Mouse (Mus musculus): Measurements from ENCODE around the gene Nkain2. TPM values are rescaled to one million over a fixed set of nuclear protein-coding genes. Genes with fewer than 3 reads are reported as not detected.
A peak's percentile ranks its signal among the peaks of the same experiment; 100 is the strongest.
"Not testable (repeated sequence)": the region's sequence is repeated elsewhere in the genome, so short reads cannot be mapped to it uniquely, and the experiment has no call there.

The Nkain2 gene
- polyA plus RNA-seq, 1 experiment from 2014 or later, result 4.1 TPM

DNA sequence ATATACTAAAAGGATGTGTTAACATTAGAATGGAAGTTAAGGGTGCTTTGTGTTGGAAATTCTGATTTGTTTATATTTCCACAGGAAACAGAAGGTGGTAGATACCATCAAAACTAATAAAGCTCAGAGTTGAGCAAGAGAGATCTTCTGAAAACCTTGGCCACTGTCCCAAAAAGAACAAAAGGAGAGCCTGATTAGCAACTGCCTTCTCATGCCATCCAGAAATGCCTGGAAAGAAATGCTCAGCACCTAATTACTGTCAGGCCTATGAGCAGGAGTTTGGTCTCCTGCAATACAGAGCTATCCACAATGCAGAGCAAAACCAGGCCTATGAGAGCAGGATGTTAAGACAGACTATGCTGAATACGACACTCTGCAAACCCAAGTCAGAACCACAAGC is 897.1 kb downstream of the Nkain2 start:
- Histone ChIP-seq H3K4me2 (replicated peaks) (no peak overlapping the region), H3K4me3 (no peak overlapping the region), H3K27ac (no peak overlapping the region), H3K9ac (no peak overlapping the region), H3K36me3 (no peaks in the 10 kb centered on the region), H3K9me3 (replicated peaks) (no peaks in the 10 kb centered on the region), H3K27me3 (no peaks in the 10 kb centered on the region), H3K4me1 (no peaks in the 10 kb centered on the region)
- WGBS, result 95% methylated on average over 1 of the region's 1 CpGs
- no peak for ATAC-seq (ENCODE audit: low FRiP score)

- no peak for ATAC-seq (ENCODE audit: low FRiP score)
- no peak overlapping the region for H3K27ac ChIP-seq
- no peak overlapping the region for H3K4me3 ChIP-seq
- no peaks in the 10 kb centered on the region for H3K9me3 ChIP-seq (replicated peaks)
- H3K4me1 ChIP-seq, result no peaks in the 10 kb centered on the region
- no peak overlapping the region for H3K4me2 ChIP-seq (replicated peaks)
- H3K36me3 ChIP-seq, result no peaks in the 10 kb centered on the region
- no peak overlapping the region for H3K9ac ChIP-seq
- H3K27me3 ChIP-seq, result no peaks in the 10 kb centered on the region
Observed at GRCm38 (mm10) chr10:31978387-31978786, 911.9 kb downstream of the Nkain2 start.

- 54% methylated on average over 2 of the region's 2 CpGs for WGBS
- H3K4me3 ChIP-seq, result no peak overlapping the region
- no peak overlapping the region for H3K9ac ChIP-seq
- no peaks in the 10 kb centered on the region for H3K27me3 ChIP-seq
- no peaks in the 10 kb centered on the region for H3K4me1 ChIP-seq
- H3K27ac ChIP-seq, result no peak overlapping the region
- H3K4me2 ChIP-seq (replicated peaks), result no peak overlapping the region
- ATAC-seq (ENCODE audit: low FRiP score), result no peak
- no peaks in the 10 kb centered on the region for H3K36me3 ChIP-seq
- H3K9me3 ChIP-seq (replicated peaks), result no peaks in the 10 kb centered on the region
Observed at GRCm38 (mm10) chr10:31947178-31947726, 943.0 kb downstream of the Nkain2 start.

GRCm38 (mm10) chr10:31931961-31932360 is 958.3 kb downstream of the Nkain2 start:
- no peak overlapping the region for H3K4me3 ChIP-seq
- no peaks in the 10 kb centered on the region for H3K27me3 ChIP-seq
- no peaks in the 10 kb centered on the region for H3K4me1 ChIP-seq
- no peak overlapping the region for H3K27ac ChIP-seq
- no peak for ATAC-seq (ENCODE audit: low FRiP score)
- no peaks in the 10 kb centered on the region for H3K36me3 ChIP-seq
- H3K4me2 ChIP-seq (replicated peaks), result no peak overlapping the region
- H3K9ac ChIP-seq, result no peak overlapping the region
- 89% methylated on average over 2 of the region's 2 CpGs for WGBS
- no peaks in the 10 kb centered on the region for H3K9me3 ChIP-seq (replicated peaks)

DNA sequence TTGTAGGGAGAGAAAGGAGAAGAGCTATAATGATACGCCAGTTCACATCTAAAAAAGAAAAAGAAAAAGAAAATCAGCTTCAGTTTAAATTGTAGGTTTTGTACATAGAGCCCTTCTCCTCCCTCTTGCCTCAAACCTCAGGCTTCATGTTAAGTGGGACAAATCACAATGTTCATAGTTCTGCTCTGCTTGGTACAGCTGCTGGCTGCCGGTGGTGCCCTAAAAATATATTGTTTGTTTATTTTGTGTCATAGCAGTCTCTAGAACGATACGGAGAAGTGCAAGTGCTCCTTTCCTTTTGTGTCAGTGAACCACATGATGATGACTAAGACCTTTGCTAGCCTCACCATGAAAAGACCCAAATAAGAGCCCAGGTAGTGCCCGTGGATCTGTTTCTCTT is 962.6 kb downstream of the Nkain2 start:
- WGBS, result 82% methylated on average over 5 of the region's 5 CpGs
- H3K36me3 ChIP-seq, result no peaks in the 10 kb centered on the region
- no peak overlapping the region for H3K9ac ChIP-seq
- no peak overlapping the region for H3K4me2 ChIP-seq (replicated peaks)
- H3K9me3 ChIP-seq (replicated peaks), result no peaks in the 10 kb centered on the region
- H3K4me3 ChIP-seq, result no peak overlapping the region
- ATAC-seq (ENCODE audit: low FRiP score), result no peak
- H3K27ac ChIP-seq, result no peak overlapping the region
- no peaks in the 10 kb centered on the region for H3K27me3 ChIP-seq
- no peaks in the 10 kb centered on the region for H3K4me1 ChIP-seq

DNA sequence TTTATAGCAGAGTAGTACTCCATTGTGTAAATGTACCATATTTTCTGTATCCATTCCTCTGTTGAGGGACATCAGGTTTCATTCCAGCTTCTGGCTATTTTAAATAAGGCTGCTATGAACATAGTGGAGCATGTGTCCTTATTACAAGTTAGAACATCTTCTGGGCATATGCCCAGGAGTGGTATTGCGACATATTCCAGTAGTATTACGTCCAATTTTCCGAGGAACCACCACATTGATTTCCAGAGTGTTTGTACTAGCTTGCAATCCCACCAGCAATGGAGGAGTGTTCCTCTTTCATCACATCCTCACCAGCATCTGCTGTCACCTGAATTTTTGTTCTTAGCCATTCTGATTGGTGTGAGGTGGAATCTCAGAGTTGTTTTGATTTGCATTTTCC is 969.4 kb downstream of the Nkain2 start:
- not testable (repeated sequence) for H3K9ac ChIP-seq; H3K4me3 ChIP-seq; H3K27me3 ChIP-seq; H3K27ac ChIP-seq; H3K9me3 ChIP-seq (replicated peaks); H3K36me3 ChIP-seq; H3K4me1 ChIP-seq; ATAC-seq (ENCODE audit: low FRiP score); H3K4me2 ChIP-seq (replicated peaks)
- 98% methylated on average over 3 of the region's 3 CpGs for WGBS

- peak; percentile 78 for ATAC-seq (ENCODE audit: low FRiP score)
- Histone ChIP-seq H3K9ac (no peak overlapping the region), H3K4me2 (replicated peaks) (no peak overlapping the region), H3K4me1 (no peaks in the 10 kb centered on the region), H3K36me3 (no peaks in the 10 kb centered on the region), H3K27ac (no peak overlapping the region), H3K27me3 (no peaks in the 10 kb centered on the region), H3K9me3 (replicated peaks) (no peaks in the 10 kb centered on the region), H3K4me3 (no peak overlapping the region)
- 51% methylated on average over 3 of the region's 3 CpGs for WGBS
Observed at GRCm38 (mm10) chr10:31907488-31907887, 982.8 kb downstream of the Nkain2 start.

DNA sequence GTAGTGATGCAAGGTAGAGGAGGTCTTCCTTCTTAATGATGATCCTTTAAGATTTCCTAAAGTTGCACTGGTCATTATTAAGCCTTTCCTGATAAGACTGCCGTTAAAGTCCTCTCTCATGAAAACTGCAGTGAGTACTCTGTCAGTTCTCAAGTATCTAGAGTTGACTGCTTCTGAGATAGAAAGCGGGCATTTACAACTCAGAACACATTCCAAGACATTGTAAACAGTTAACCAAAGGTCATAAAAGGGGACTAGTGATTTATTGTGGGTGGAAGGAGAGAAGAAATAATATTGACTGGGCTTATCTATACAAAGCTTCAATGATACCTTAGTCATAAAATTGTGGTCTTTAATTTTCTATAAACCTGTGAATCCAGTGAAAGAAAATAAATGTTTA is 990.8 kb downstream of the Nkain2 start:
- H3K27ac ChIP-seq, result no peak overlapping the region
- ATAC-seq (ENCODE audit: low FRiP score), result no peak
- H3K4me3 ChIP-seq, result no peak overlapping the region
- 92% methylated on average over 2 of the region's 2 CpGs for WGBS
- H3K27me3 ChIP-seq, result no peaks in the 10 kb centered on the region
- no peak overlapping the region for H3K4me2 ChIP-seq (replicated peaks)
- no peaks in the 10 kb centered on the region for H3K4me1 ChIP-seq
- H3K9me3 ChIP-seq (replicated peaks), result no peaks in the 10 kb centered on the region
- H3K36me3 ChIP-seq, result no peaks in the 10 kb centered on the region
- H3K9ac ChIP-seq, result no peak overlapping the region

GRCm38 (mm10) chr10:31873323-31873895 is 1016.9 kb downstream of the Nkain2 start:
- H3K4me2 ChIP-seq (replicated peaks), result no peak overlapping the region
- WGBS, result 55% methylated on average over 4 of the region's 4 CpGs
- no peaks in the 10 kb centered on the region for H3K9me3 ChIP-seq (replicated peaks)
- H3K9ac ChIP-seq, result no peak overlapping the region
- no peaks in the 10 kb centered on the region for H3K27me3 ChIP-seq
- ATAC-seq (ENCODE audit: low FRiP score), result peak; percentile 93
- no peaks in the 10 kb centered on the region for H3K4me1 ChIP-seq
- H3K36me3 ChIP-seq, result no peaks in the 10 kb centered on the region
- no peak overlapping the region for H3K4me3 ChIP-seq
- no peak overlapping the region for H3K27ac ChIP-seq

DNA sequence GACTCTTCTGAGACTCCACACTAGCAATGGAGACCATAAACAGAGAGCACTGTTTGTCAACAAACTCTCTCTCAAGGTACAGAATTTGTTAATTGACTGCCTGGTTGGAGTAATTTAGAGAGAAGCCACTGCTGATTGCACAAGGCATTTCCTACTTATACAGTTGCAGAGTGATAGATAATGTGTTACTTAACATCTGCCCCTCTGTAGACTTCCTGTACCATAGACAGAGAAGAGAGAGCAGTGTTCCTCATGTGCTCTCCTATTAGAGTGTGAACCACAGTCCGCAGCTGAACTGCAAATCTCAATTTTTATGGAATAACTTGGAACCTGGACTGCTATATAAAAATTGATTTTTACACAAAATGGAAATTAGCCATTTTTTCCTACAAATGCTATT is 1022.0 kb downstream of the Nkain2 start:
- Histone ChIP-seq H3K36me3 (no peaks in the 10 kb centered on the region), H3K4me2 (replicated peaks) (no peak overlapping the region), H3K4me1 (no peaks in the 10 kb centered on the region), H3K27me3 (no peaks in the 10 kb centered on the region), H3K9me3 (replicated peaks) (no peaks in the 10 kb centered on the region), H3K4me3 (no peak overlapping the region), H3K9ac (no peak overlapping the region), H3K27ac (no peak overlapping the region)
- no peak for ATAC-seq (ENCODE audit: low FRiP score)
- WGBS, result 100% methylated on average over 1 of the region's 1 CpGs

GRCm38 (mm10) chr10:31827041-31827440 is 1063.2 kb downstream of the Nkain2 start:
- Histone ChIP-seq H3K36me3 (no peaks in the 10 kb centered on the region), H3K27ac (no peak overlapping the region), H3K4me2 (replicated peaks) (no peak overlapping the region), H3K9me3 (replicated peaks) (no peaks in the 10 kb centered on the region), H3K27me3 (no peaks in the 10 kb centered on the region), H3K9ac (no peak overlapping the region), H3K4me1 (no peaks in the 10 kb centered on the region), H3K4me3 (no peak overlapping the region)
- 84% methylated on average over 1 of the region's 1 CpGs for WGBS
- ATAC-seq (ENCODE audit: low FRiP score), result no peak

DNA sequence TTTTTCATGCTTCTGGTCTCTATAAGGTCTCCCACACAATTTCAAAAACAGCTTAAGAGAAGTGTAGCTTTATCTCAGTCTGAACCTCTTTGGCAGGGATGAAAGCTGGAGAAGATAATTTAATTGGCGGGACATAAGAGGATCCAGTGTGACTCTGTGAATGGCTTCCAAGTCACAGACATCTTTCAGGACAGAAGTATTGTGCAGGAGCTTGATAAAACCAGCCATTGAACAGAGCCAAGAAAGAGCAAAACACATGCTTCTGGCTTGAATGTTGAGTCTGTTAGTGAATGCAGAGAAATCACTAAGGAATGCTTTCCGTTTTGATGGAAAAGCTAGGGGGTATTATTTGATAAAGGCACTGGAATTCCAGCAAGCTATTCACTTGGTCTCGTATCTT is 1077.7 kb downstream of the Nkain2 start:
- no peak for ATAC-seq (ENCODE audit: low FRiP score)
- Histone ChIP-seq H3K27ac (no peak overlapping the region), H3K4me3 (no peak overlapping the region), H3K4me1 (no peaks in the 10 kb centered on the region), H3K36me3 (no peaks in the 10 kb centered on the region), H3K4me2 (replicated peaks) (no peak overlapping the region), H3K27me3 (no peaks in the 10 kb centered on the region), H3K9ac (no peak overlapping the region), H3K9me3 (replicated peaks) (no peaks in the 10 kb centered on the region)
- WGBS, result 72% methylated on average over 3 of the region's 3 CpGs

DNA sequence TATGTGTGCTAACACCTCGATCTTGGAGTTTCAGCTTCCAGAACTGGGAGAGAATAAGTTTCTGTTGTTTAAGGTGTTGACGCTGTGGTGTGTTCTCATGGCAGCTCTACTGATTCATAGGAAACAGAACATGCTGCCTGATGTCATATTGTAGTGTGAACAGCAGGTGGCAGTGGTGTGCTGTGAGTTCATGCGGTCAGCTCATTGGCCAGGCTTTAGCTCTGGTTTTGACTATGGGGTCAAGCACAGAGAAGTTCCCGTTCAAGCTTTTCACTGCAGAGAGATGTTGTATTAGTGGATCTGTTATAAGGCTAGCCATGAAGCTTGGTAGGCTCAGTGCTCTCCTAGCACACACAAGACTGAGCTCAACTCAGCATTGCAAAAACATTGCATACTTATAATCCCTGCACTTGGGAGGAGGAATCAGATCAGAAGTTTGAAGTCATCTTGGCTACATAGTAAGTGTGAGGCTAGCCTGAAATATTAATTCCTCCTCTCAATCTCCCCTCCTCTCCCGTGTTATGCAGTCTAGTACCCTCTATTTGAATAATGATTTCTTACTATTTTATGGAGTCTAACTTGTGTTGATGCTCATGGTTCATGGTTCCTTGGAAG is 1147.7 kb downstream of the Nkain2 start:
- no peak overlapping the region for H3K27ac ChIP-seq
- H3K4me2 ChIP-seq (replicated peaks), result no peak overlapping the region
- H3K36me3 ChIP-seq, result no peaks in the 10 kb centered on the region
- WGBS, result 24% methylated on average over 5 of the region's 5 CpGs
- no peaks in the 10 kb centered on the region for H3K4me1 ChIP-seq
- H3K9me3 ChIP-seq (replicated peaks), result no peaks in the 10 kb centered on the region
- ATAC-seq (ENCODE audit: low FRiP score), result peak; percentile 84
- H3K9ac ChIP-seq, result no peak overlapping the region
- H3K4me3 ChIP-seq, result no peak overlapping the region
- no peaks in the 10 kb centered on the region for H3K27me3 ChIP-seq

Measured in hindbrain, embryonic 12.5 days (tissue).